Mouse (Mus musculus) regulatory T cell (primary cell): ENCODE measurements at regions not wholly inside any gene's neighbourhood (a gene's known extent, or its start where the extent isn't known, plus 50 kb on each side); places are given as distances from the start of the nearest gene placed in this dataset.
"Not testable (repeated sequence)": the region's sequence is repeated elsewhere in the genome, so short reads cannot be mapped to it uniquely, and the experiment has no call there.

Experiments used
- in situ Hi-C: fragments of 300-600 bp; cut with MboI, MseI; formaldehyde crosslinking; loops from one replicate; pipeline ENCODE4 v1.15.1; 2025; ENCODE audit warnings: high pct_unique_total_duplicates

DNA sequence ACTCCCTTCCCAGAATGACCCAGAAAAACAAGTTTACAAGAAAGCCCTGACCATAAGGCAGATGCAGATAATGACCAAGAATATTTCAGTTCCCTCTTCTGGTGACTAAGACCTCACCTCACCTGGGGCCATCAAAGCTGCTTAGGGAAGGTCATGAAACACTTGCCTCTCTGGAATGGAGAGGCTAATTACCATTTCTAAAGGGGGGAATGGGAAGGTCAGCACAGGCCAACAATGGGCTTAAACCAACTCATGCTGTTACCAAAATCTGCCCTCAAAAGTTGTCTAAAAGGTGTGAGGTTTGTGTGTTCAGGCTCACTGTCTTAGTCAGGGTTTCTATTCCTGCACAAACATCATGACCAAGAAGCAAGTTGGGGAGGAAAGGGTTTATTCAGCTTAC lies 123.0 kb downstream of the Sgo2b start:
- in situ Hi-C loops = no loop called here

DNA sequence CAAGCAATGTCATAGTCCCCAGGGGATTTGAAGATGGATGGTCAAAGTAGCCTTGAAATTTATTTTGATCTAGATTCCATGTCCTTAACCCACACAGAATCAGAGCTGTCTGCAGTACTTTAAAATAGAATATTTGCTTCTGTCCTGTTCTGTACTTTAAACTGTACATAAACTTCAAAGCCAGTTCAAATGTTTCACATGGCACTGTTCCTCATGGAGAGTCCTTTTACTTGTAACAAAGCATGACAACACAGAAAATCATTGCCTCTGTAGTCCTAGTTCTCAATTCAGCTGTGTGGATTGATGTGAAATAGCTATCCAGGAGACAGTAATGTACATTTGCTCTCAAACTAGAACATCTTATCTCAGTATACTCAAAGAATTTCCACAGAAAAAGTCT lies 123.9 kb downstream of the Sgo2b start:
- in situ Hi-C loops = no loop called here

DNA sequence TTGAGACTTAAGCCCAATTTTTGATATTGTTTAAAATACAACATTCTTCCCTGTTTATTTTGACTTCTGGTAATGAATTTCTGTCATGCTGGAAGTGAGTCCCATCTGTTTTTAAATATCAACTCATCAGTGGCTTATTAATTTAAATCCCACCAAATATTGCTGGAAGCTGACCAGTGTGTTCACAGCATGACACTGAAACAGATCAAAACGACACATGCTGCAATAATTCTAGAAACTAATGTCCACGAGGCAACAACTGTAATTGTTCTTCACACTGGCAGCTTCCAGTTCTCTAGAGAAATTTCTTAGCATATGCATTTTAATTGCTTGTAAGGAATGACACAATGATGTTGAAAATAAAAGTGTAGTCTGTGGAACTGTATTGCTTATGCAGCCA lies 167.6 kb downstream of the Sgo2b start:
- in situ Hi-C loops = no loop called here

DNA sequence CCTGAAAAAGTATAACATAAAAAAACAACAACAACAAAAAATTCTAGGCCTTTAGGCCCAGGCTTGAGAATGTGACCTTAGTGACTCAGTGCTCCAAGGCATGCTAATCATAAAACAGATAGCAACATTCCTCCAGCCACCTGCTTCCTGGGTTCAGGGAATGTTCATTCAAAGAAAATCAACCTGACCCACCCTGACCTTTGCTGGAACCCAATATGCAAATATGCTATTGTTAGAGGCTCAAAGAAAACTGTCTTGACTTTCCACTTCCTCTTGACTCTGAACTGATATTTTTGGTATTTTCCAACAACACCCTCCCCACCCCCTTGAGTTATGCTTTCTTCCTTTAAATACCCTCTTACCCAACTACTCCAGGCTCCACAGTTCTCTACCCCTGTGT lies 191.2 kb downstream of the Sgo2b start:
- in situ Hi-C loops = no loop called here

DNA sequence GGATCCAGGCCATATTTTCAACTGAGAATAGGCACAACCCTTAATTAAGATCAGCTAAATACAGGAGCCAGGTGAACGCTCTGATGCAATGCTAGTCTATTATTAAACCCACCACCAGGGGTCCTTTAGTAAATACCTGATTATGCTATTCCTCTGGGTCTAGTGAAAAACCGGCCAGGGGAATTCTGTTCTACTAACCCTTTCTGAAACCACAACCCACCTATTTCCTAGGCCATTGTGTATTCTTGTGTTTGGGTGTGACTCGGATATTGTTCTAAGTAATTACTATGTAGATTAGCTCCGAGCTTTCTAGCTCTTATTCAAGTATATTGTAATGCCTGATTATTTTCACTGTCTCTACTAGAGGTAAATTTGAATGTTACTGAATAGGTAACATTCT lies 192.1 kb downstream of the Sgo2b start:
- in situ Hi-C loops = not testable (repeated sequence)

DNA sequence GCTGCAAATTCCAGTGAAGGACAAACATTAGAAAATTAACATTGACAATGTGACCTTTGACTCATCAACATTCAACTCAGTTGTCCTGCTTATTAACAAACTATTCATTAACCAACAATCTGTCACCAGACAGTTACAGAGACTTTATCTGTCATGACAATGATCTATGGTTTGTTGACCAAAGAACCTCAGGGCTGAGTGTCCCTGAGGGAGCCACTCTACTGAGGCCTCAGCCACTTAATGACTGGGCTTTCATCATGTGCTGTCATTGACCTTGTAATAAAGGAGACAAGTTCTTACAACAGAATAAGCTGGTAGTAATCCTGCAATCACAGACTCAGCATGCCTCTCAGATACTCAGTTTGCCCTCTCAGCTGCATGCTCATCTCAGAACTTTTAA lies 196.8 kb downstream of the Sgo2b start:
- in situ Hi-C loops = no loop called here

DNA sequence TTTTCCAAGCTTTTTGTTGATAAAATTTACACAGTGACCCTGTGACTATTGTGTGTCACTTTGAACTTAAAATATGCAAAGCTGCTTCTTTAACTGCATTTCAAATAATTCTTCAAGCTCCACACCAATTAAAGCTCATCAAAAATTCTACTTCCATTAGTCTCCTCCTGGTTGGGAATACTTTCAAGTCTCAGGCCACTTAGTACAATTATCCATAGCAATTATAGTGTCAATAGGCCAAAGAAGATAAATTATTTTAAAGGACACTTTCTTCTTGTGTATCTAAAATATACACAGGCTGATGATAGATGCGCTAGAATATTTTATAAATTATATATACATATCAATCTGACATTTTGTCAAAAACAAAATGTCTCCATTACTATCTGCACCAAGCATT lies 197.2 kb downstream of the Sgo2b start:
- in situ Hi-C loops = no loop called here

DNA sequence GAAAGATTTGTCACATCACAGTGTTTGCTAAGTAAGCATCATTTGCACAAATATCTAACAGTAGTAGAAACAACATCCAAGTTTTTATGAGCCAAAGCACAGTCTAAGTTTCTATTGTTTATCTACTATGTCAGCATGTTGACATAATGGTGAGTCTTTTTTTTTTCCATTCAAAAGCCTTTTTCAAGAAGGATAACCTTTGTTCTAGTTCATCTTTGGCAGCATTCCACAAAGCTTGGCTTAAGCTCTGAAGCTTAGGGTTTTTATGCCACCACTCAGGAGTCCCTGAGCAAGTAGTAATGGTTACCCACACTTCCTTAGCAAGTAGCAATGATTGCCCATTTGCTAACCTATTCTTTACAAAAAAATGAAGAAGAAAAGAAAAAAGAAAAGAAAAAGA lies 198.8 kb downstream of the Sgo2b start:
- in situ Hi-C loops = no loop called here

DNA sequence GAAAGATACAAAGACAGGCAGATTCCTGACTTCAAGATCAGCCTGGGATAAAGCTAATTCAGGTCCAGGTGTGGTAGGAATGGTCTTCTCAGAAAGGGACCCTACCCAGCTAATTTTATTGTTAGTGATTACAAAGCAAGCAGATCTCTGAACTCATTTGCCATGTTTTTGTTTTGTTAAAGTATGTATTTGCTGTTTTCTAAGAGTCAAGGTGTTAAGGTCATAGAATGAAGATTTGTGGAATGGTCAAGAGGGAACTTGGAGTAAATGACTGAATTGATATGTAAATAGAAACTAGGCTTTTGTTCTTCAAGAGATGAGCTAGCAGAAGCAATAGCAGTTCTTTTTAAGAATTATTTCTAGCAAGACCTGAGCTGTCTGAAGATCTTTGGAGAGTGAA lies 217.6 kb downstream of the Sgo2b start:
- in situ Hi-C loops = loop anchor here (10.0 kb wide), 1 partner anchor 1920 kb away; no protein-coding TSS in a partner anchor

DNA sequence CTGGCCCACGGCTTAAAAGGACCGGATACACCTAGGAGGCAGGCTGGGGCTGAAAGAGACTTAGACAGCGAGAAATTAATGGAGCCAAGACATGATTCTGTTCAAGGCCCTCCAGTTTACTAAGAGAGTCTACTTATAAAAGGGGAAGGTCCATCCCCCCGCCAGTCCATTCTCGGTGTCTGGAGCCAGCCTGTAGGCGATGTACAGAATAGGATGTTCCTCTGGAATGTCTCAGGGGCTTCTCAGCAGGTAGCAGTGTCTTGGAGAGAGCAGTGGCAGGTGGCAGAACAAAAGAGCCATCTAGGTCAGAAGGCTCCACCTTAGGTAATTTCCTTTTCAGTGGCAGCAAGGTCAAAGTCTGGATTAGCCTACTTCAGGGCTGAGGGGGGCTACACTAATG lies 221.3 kb downstream of the Sgo2b start:
- in situ Hi-C loops = loop anchor here (10.0 kb wide), 1 partner anchor 1916 kb away; no protein-coding TSS in a partner anchor
